Mouse (Mus musculus): ENCODE results near the gene Ddx5.
"Not testable (repeated sequence)": the region's sequence is repeated elsewhere in the genome, so short reads cannot be mapped to it uniquely, and the experiment has no call there.

Ddx5 gene

DNA sequence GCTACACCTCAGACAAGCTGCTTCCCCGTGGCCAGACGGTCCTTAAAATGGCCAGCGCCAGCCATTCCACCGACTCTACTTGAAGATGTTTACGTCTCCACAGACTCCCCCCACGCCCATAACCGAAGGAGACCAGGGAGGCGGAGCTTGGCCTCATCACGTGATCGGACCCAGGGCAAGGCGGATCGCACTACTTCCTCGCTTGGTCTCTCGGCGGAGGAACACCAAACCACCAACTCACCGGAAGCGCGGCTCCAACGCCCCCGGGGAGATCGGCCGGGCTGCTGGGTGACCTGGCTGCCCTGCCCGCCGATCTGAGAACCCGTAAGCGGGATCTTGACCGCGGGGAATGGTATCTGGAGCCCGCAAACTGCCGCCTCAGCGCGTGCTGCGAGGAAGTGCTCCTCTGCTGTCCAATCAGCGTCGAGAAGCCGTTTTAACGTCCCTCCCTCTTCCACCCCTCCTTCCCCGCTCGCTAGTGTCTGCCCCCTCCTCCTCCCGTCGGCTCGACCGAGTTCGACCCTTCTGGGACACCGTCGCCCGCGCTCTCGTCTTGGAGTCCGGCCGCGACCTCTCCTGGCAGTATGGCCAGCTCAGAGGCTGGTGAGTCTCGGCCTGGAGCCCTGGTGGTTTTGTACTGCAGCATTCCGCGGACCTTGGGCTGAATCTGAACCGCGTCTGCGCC lies at the start of gene Ddx5, which contains the start of gene Cep95:
Gene Ddx5, minus strand, starts transcription at position 411 of the 685 bp plus-strand sequence.
Gene Cep95, plus strand, starts transcription at position 478 of the 685 bp plus-strand sequence.
- DNase-seq, result peak; percentile 95 to 98

DNA sequence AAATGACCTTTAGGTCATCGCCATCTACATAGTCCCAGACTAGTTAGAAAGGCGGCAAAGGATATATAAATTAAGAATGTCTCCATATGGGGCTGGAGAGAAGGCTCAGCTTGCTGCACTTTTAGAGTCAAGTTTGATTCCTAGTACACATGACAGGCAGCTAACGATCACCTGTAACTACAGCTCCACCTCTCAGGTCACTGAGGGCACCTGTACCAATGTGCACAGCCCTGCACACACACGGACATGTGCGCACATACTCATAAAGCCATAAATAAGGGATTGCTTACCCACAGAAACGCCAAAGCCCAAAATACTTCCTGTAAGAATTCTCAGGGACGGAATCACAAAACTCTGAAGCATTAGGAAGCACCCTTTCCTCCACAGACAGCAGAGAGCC lies 39.1 kb upstream of the Ddx5 start:
- DNase-seq, result no peak

DNA sequence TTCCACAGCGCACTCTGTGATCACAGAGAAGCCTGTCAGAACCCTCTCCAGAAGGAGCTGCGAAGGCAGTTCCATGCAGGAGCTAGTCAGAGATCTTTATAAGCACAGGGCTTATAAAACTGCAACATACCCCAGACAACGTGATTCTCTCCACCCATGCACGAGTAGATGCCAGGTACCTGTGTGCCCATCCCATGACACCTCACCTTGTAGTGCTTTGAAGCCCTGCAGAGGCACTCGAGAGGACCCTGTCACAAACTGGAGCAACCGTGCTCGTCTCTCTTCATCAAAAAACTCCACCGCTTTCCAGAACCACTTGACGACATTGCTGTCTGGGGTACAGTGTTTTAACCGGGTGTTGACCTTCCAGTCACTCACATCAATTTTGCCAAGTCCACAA lies 35.4 kb upstream of the Ddx5 start:
- DNase-seq, result no peak

- no peak for DNase-seq
These were observed 34.8 kb upstream of the Ddx5 start for GRCm38 (mm10) chr11:106823741-106824140.

DNA sequence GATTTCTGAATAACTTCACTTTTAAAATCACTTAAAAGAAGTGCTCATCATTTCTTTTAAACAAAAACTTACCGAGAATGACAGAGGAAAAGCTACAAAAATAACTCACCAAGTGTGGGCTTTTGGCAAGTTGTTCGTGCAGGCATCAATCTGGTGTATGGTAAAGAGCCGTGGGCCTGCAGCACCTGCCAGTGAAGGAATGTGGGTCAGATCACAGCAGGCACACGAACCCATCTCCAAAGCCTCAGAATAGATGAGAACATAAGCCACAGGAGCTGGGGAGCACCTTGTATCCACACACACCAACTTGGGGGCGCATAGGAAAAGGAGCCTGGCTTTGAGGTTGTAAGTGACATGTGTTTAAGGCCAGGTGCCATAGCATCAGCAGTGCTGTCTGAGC lies 33.9 kb upstream of the Ddx5 start:
- DNase-seq, result no peak

DNA sequence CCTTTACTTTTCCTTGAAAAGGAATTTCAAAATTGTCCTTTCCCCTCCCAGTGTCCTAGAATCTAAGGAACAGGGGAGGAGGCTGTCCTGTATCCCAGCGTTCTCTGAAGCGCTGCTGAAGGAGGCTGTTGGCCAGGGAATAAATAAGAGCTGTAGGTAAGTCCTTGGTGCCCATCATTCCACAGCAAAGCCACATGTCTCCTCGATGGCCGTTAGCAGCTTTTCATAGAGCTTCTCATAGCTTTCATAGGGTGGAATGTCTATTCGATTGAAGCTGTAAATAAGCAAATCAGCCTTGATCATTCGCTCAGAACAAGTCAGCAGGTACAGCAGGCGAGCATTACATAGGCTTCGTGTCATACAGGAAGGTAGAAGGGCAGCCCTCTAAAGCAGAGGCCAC lies 33.5 kb upstream of the Ddx5 start:
- no peak for DNase-seq

DNA sequence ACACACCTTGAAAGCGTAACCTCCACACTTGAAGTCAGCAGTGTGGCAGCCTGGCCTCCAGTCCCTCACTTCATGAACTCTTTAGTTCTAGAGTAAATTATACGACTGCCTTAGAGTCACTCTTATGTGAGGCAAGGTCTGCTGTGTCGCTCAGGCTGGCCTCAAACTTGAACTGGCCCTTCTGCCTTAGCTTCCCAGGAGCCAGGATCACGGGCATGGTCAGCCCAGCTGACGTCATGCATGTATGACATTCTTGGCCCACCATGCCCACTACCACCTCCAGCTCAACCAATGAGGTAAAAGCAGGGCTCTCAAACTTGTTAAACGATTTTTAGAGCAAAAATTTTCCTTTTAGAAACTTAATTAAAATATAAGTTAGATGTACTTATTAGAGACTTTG lies 32.4 kb upstream of the Ddx5 start:
- no peak for DNase-seq

DNA sequence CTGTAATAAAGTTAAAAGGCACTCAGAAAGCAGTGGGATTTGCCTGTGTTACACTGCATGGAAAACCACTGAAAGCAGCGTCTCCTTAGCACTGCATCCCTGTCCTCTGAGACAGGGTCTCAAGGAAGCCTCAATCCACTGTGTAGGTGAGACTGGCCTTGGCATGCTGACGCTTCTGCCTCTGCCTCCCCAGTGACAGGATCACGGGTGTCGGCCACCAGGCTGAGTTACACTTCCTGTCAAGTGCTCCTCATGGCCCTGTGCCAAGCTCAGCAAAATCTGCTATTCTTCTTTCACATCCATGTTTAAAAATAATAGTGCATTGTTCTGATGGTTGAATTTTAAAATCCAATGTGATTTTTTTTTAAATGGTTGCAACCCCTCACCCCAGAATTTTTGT lies 32.0 kb upstream of the Ddx5 start:
- peak in 1 of 2 experiments; percentile 9 for DNase-seq

DNA sequence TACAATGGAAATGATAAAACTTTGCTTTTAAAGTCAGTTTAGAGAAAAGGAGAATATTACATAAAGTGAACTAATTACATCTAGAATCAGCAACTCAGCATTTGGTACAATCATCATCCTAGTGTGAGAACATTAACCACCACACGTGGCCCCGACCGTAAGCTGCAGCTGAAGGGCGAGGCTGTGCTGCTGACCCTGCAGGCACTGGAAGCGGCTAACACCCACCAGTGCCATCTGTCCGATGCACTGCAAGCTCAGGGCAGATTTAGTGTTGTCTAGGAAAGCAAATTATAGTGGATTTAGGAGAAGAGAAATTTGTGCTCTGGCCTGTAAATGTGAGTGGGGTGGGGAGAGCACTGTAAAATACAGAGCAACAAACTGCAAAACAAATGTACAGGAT lies 31.3 kb upstream of the Ddx5 start:
- DNase-seq, result no peak

GRCm38 (mm10) chr11:106819595-106819994 lies 30.6 kb upstream of the Ddx5 start:
- DNase-seq, result no peak

- no peak for DNase-seq
These were observed 29.4 kb upstream of the Ddx5 start for GRCm38 (mm10) chr11:106818341-106818740.

DNA sequence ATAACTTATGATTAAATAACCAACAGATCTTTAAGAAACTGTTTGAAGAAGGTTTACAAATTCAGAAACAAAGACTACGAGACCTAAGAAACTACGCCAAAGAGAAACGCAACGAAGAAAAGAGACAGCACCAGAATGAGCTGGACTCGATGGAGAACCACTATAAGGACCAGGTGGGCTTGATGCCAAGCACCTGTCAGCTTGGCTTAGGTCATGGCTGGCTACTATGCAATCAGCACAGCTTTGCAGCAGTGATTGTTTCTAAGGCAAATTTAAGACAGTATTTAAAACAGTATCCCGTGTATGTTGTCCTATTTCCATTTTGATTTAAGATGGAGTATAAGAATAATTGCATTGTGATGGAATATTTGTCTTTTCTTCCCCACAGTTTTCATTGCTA lies 28.8 kb upstream of the Ddx5 start:
- DNase-seq, result no peak

GRCm38 (mm10) chr11:106817156-106817555 lies 28.2 kb upstream of the Ddx5 start:
- no peak for DNase-seq

- DNase-seq, result no peak
These were observed 27.3 kb upstream of the Ddx5 start for GRCm38 (mm10) chr11:106816316-106816715.

DNA sequence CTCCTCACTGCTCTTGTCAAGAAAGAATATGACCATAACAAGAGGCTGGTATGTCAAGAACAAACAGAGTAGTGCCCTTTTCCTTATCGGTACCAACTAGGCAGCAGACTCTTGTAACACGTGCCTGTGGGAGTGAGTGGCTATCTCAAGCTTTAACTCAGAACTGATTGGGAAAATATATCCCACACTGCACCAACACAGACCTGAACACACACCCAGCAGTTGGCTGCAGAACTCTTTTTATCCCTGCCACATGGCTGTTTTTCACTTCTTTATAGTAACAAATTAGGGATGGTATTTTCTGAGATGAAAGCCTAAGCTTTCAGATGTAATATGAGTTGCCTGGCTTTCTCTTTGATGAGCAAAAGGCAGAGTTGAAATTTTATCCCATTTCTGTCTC lies 26.8 kb upstream of the Ddx5 start:
- DNase-seq, result no peak

DNA sequence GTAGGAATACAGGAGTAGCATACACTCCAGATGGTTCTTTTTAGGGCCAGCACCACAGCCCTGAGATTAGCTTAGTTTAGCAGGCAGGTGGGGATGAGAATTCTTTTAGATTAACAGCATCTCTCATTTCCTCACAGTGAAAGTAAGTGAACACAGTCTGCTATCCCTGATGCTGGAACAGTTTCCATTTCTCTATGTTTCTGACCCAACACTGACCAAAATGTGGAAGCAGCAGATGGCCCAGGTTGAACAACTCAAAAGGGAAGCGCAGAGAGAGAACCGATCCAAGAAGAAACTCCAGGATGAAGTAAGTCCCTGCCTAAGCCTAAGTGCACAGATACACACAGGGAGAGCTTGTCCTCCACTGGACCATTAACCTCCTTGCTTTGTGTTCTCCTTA lies 26.3 kb upstream of the Ddx5 start:
- no peak for DNase-seq

- DNase-seq, result no peak
These were observed 25.8 kb upstream of the Ddx5 start for GRCm38 (mm10) chr11:106814601-106815320.

GRCm38 (mm10) chr11:106812410-106813136 lies 23.6 kb upstream of the Ddx5 start:
- DNase-seq, result no peak

DNA sequence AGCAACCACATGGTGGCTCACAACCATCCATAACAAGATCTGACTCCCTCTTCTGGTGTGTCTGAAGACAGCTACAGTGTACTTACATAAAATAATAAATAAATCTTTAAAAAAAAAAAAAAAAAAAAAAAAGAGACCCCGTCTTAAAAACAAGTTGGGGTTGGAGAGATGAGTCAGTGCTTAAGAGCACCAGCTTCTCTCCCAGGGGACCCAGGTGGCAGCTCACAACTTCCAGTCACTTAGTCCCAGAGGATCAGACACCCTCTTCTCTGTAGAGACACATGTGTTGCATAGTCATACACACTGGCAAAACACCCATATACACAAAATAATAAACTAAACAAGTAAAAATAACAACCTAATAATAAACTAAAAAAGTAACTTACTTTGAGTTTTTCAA lies 18.5 kb upstream of the Ddx5 start:
- not testable (repeated sequence) for DNase-seq

GRCm38 (mm10) chr11:106802069-106802627 lies 13.2 kb upstream of the Ddx5 start:
- no peak for DNase-seq

GRCm38 (mm10) chr11:106795679-106796078 lies 6.7 kb upstream of the Ddx5 start:
- no peak for DNase-seq

GRCm38 (mm10) chr11:106793846-106794245 lies 4.9 kb upstream of the Ddx5 start:
- DNase-seq, result no peak

DNA sequence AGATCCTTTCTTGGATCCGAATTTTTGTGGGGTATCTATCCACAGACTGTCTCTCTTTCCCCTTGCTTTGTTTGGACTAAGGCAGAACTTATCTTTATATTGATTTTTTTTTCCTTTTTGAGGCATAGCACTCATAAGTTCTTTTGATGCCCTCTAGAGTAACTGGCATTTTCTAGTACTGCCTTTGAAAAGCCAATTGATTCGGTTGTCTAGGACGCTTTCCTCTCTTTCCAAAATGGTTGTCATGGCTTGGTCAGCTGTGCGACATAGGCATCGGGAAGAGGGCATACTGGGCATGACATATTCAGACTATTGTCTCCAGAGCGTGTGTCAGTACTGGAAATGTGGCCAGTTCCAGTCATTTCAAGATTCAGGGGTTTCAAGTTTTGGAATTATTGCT lies 664 bp upstream of the Ddx5 start:
- no peak for DNase-seq
